Mouse (Mus musculus): ENCODE data around the gene BC017158.

The BC017158 gene

DNA sequence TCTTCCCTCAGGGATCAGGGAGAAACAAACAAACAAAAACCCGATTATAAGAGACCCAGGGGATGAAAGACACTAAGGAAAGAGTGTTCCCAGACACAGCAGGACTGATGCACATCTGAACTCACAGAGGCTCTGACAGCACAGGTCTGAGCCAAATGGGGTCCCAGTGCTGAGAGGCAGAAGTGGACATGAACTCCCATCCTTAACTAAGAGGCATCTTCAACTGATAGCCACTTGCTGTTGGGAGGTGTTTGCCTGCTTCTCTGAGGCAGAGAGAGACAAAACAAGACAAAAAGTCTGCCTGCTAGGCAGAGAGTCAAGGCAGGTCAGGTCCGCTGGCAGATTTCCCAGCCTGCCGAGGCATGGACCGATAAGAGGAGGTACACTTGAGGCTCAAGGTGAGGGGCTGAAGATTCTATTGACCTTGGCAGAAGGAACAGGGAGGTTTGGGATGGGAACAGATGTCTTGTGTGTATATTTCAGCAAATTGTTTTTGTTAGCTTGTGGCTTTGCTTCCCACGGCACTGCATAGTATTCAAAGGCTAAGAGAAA is 41.1 kb downstream of the BC017158 start:
- DNase-seq (ENCODE audit: low read depth, low spot score) = no peak

DNA sequence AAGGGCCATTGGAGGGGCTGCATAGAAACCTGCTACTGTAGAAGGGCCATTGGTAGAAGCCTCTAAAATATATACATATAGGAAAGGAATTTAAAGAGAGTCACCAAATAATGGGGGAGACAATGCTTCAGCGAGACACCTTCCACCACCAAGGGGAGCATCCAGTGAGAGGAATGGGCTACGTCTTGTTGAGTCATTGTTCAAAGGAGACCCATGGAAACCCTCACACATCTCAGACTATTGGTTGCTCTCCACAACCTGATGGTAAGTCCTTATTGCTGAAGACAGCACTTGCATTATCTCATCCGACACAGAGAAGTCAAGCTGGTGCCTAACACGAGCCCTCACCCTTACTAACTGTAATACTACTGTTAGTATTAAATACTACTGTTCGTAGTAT is 42.2 kb downstream of the BC017158 start:
- no peak for DNase-seq (ENCODE audit: low read depth, low spot score)

DNA sequence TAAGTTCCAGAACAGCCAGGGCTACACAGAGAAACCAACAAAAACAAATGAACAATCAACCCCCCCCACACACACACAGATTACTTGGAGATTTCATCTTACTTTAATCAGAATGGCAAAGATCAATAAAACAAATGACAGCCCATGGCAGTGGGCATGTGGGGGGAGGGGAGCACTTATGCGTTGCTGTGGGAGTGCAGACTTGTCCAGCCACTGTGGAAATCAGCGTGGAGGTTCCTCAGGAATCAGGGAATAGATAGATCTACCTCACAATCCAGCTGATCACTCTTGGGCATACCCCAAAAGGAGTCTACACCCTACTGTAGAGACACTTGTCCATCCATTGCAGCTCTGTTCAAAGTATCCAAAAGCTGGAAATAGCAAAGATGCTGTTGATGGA is 43.0 kb downstream of the BC017158 start:
- no peak for DNase-seq (ENCODE audit: low read depth, low spot score)

DNA sequence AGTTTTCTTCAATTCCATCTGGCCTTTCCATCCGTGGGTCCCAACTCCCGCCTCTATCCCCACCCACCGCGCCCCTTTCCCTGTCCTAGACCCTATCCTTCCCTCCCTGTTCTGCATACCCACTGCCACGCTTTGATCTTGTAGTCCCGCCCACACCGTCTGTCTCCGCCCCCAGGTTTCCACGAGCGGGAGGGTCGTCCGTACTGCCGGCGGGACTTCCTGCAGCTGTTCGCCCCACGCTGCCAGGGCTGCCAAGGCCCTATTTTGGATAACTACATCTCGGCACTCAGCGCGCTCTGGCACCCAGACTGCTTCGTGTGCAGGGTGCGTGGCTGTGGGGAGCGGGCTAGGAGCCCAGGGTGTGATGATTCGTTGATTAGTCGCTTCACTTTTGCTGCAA is 45.4 kb downstream of the BC017158 start:
- peak; percentile 68 for DNase-seq (ENCODE audit: low read depth, low spot score)

DNA sequence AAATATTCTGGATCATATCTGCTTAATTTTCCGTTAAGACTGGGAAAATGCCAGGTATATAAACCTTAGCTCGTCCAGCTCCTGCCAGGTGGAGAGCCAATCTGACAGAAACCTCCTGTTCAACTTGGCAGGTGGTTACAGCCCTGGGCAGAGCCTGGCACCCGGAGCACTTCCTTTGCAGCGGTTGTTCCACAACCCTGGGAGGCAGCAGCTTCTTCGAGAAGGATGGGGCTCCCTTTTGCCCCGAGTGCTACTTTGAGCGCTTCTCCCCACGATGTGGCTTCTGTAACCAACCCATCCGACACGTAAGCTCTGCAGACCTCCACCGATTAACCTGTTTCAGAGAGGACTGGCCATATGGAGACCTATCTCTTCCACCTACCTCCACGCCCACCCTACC is 46.0 kb downstream of the BC017158 start:
- no peak for DNase-seq (ENCODE audit: low read depth, low spot score)

GRCm38 (mm10) chr7:128249998-128250397 is 48.0 kb downstream of the BC017158 start:
- no peak for DNase-seq (ENCODE audit: low read depth, low spot score)

- no peak for DNase-seq (ENCODE audit: low read depth, low spot score)
Observed at GRCm38 (mm10) chr7:128248081-128249042, 49.6 kb downstream of the BC017158 start.

DNA sequence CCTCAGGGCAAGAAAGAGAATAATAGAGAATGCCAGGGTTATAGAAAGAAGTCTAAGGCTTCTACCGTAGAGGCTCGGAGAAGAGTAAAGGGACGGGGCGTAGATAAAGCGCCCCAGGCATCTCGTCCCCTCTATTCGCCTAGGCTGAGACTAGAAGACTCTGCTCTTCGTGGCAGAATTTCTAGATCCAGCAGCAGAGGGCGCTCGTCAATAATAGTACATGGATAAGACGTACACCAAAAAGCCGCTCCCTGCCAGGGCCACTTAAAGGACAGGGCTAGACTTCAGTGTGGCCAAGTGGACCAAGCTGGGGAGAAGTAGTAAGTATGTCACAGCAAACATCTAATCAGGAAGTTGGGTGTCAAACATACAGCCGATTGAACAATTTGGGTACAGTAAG is 50.5 kb downstream of the BC017158 start:
- DNase-seq (ENCODE audit: low read depth, low spot score) = peak; percentile 77

DNA sequence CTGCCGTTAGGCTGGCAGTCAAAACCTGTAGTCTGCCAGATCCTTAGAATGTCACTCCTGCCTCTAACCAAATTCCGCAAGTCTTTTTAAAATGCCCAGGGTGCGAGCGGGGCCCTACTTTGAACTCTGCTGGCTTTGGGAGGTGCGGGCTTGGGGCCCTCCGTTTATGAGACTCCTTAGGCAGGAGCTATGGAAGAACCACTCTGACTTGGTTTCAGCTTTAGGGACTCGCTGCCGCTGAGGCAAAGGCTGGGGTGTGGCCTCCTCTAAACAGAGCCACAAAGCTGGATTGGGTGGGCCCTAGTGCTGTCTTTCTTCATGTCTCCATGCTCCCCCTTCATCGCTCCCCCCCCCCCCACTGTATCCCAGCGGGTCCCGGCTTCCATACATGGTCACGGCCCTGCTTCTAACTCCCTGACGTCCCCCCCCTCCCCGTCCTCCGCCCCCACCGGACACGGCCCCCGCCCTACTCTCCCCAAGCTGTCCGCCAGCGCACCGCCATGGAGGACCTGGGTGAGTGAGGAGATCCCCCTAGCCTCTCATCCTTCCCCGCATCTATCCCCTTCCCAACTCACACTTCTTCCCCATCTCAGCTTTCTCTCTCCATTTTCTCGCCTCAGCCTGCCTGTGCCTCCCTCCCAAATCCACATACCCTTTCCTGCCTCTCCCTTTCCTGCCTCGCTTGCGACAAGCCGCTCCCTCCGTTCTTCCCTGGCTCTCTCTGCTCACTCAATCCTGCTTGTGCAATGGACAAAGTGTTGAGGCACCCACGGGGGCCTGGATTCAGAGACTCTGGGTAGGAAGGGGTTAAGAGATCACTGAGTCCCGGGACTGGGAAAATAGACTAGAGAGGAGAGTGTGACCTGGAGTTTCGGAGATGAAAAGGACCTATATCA is 51.2 kb downstream of the BC017158 start, which contains the start of gene Tgfb1i1:
TSS of gene Tgfb1i1 (plus strand) at position 317 of the 896 bp plus-strand sequence.
- peak; percentile 58 for DNase-seq (ENCODE audit: low read depth, low spot score)

DNA sequence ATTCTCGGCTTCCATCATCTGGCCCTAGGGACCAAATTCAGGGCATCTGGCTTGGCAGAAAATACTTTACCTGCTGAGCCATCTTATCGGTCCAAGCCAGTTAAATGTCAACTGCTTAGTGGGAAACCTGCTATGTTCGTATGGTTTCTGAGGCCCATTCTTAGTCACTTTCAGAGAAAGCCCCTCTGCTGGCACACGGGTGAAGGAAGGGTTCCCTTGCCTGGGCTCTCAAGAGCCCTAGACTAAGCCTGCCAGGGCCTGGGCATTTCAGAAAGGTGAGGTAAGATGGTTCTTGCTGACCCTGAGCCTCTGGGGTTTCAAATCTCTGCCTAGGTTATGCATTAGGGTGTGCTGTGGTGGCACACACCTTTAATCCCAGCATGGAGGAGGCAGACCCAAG is 52.4 kb downstream of the BC017158 start:
- DNase-seq (ENCODE audit: low read depth, low spot score) = no peak

DNA sequence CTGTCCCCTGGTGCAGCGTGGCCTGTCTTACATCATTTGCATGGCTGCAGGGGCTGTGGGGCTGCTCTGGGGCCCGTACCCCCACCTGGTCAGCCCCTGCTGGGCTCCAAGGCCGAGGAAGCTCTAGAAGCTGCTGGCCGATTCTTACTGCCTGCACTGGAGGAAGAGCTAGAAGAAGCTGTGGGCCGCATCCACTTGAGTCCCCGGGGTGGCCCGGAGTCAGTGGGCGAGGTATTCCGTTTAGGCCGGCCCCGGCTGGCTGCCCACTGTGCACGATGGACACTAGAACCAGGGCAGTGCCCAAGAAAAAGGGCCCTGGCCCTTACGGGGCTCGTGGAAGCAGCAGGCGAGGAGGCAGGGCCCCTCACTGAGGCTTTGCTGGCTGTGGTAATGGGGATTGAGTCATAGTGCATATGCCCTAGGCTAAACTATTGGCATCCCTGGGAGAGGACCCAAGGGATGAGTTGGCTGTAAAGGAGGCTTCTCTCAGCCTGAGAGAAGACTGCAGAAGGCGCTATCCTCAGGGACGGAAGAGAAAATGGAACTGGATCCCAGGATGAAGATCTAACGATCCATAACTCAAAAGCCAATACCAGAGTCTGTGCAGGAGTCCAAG is 53.5 kb downstream of the BC017158 start:
- DNase-seq (ENCODE audit: low read depth, low spot score) = no peak

DNA sequence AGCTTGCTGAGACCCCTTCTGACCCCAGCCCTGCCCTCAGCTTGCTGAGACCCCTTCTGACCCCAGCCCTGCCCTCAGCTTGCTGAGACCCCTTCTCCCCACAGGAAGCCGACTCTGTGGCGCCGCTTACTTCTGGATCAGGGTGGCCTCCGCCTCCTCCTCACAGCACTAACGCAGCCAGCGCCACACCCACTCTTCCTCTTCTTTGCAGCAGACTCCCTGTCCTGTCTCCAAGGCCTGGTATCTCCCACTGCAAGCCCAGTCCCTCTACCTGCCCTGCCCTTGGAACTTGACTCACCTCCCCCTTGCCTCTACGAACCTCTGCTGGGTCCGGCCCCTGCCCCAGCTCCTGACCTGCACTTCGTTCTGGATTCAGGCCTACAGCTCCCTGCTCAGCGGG is 54.0 kb downstream of the BC017158 start:
- no peak for DNase-seq (ENCODE audit: low read depth, low spot score)

DNA sequence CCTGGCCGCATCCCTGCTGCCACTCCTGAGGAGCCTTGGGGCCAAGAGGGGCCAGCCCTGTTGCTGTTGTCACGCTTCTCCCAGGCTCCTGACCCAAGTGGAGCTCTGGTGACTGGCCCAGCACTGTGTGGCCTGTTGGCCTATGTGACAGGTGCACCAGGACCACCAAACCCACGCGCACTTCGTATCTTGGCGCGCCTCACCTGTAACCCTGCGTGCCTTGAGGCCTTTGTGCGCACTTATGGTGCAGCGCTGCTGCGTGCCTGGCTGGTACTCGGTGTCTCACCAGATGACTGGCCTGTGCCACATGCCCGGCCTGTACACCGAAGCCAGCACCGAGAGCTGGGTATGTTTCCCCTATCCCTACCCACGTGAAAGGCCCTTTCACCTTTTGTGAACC is 55.6 kb downstream of the BC017158 start:
- no peak for DNase-seq (ENCODE audit: low read depth, low spot score)

DNA sequence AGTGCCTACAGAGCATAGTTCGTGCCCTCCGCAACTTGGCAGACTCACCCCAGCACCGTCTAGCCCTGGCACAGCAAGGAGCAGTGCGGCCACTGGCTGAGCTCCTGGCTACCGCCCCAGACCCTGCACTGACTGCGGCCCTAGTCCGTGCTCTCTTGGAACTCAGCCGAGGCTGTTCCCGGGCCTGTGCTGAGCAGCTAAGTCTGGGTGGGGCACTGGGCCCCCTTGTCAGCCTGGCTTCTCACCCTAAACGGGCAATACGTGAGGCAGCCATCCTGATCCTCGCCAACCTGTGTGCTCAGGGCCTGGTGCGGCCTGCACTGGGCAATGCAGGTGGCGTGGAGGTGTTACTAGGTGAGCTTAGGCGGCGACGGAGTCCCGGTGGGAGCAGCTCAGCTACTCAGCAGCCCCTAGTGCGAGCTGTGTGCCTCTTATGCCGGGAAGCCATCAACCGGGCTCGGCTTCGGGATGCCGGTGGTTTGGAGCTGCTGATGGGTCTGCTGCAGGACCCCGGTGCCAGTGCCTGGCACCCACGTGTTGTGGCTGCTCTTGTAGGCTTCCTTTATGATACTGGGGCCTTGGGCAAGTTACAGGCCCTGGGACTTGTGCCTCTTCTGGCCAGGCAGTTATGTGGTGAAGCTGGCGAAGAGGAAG is 57.7 kb downstream of the BC017158 start:
- no peak for DNase-seq (ENCODE audit: low read depth, low spot score)

- no peak for DNase-seq (ENCODE audit: low read depth, low spot score)
Observed at GRCm38 (mm10) chr7:128238991-128239390, 59.0 kb downstream of the BC017158 start.

- DNase-seq (ENCODE audit: low read depth, low spot score) = peak; percentile 98
Observed at GRCm38 (mm10) chr7:128237927-128238778, 59.8 kb downstream of the BC017158 start, which contains the start of gene 9130023H24Rik. Gene 9130023H24Rik, minus strand, starts transcription at chr7:128238031.

- DNase-seq (ENCODE audit: low read depth, low spot score) = no peak
Observed at GRCm38 (mm10) chr7:128237593-128237926, 60.4 kb downstream of the BC017158 start.

DNA sequence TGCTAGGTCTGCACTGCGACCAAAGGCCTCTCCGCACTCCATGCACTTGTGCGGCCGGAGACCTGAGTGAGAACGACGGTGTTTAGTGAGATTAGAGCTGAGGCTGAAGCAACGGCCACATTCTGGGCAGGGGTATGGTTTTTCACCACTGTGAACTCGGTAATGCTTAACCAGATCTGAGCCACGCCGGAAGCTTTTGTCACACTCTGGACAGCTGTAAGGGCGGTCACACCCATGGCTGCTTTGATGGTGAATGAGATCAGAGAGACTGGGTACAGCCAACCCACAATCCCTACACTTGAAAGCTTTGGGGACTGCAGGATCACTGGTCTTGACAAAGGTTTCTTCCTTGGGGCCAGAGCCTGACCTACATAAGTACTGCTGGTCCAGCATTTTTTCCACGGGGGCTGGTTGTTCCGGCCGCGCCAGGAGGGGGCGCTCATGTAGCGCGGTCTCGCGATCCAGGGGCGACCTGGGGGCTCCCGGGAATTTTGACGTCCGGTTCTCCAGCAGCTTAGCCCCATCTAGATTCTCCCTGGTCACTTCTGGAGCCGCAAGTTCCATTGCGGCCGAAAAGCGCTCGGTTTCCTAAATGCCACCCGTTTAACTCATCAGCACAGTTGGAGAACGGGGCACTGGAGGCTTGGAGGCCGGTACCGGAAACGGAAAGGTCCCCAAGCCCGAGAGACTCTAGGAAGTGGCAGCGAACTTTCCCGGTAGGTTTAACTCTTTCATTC is 60.9 kb downstream of the BC017158 start, which contains the start of gene Armc5:
TSS of gene Armc5 (plus strand) at position 487 of the 737 bp plus-strand sequence.
- no peak for DNase-seq (ENCODE audit: low read depth, low spot score)

GRCm38 (mm10) chr7:128236426-128236825 is 61.5 kb downstream of the BC017158 start:
- no peak for DNase-seq (ENCODE audit: low read depth, low spot score)
